Mouse (Mus musculus) layer of hippocampus, adult 18-20 months (tissue): ENCODE measurements around the gene Ltf. TPM values are rescaled to one million over a fixed set of nuclear protein-coding genes. Genes with fewer than 3 reads are reported as not detected.

Experiments used
- DNase-seq, 2 experiments: peaks; one replicate each; pipeline ENCODE4 v3.0.0; 2022; ENCODE audit warnings: low spot score in 2 of 2
- total RNA-seq, 2 experiments: library from RNA; stranded (reverse); gene quantifications; 2 replicates each; pipeline ENCODE4 v1.2.3; 2021

Ltf gene
- total RNA-seq, 2 experiments from 2014 or later: not detected

DNA sequence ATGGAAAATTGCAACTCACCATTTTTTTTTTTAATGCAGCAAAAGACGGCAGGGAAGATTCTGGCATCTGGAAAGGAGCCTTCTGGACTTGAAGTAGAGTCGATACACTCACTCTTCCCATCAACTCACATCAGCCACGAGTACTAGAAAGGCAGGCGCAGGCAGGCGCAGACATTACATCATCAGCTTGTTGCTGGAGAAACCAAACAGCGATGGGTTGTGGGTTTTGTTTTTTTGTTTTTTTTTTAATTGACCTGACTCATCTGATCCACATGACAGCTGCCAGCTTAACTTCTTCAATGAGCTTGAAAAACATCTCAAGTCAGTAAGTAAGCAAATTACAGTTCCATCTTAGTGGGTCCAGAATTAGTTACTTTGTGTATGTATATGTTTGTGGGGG, 67.1 kb downstream of the Ltf start:
- peak in 1 of 2 experiments; percentile 19 for DNase-seq

DNA sequence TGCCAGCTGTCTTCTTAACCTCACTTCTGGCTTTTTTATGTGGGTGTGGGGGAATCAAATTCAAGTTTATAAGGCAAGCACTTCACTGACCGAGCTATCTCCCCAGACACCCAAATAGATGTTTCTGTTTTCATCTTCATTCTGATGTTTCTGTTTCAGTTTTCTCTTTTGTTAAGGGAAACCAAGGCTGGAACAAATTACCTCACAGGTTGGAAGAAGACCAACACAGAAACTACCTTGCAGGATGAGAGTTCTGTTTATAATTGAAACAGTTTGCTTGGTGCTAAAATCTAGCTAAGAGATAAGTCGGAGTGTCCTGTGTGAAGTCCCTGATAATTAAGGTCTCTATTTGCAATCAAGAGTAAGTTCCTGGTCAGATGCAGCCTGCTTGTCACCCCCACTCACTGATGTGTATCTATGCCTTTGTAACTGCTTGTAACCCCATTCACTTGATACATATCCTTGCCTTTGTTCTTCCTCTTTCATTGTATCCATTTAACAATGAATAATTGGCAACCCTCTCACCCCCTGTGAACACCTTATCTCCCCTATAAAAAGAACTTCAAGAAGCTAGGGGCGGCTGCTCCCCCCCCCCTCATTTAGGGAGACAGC, 68.0 kb downstream of the Ltf start:
- DNase-seq: no peak

DNA sequence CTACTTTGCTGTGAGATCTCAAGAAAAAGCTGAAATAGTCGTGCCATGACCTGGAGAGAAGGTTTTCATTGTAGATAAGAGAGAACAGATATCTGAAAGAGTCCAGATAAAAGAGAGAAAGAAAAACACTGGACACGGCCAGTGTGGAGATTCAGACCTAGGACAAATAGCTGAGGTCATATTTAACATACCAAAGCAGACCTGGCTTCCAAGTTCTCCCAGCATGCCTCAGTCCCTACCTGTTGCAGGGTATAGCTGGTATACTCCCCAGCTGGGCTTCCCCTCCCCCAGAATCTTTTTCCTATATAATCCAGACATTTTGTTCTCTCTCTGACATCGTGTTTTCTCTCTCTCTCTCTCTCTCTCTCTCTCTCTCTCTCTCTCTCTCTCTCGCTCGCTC, 68.9 kb downstream of the Ltf start:
- no peak for DNase-seq

DNA sequence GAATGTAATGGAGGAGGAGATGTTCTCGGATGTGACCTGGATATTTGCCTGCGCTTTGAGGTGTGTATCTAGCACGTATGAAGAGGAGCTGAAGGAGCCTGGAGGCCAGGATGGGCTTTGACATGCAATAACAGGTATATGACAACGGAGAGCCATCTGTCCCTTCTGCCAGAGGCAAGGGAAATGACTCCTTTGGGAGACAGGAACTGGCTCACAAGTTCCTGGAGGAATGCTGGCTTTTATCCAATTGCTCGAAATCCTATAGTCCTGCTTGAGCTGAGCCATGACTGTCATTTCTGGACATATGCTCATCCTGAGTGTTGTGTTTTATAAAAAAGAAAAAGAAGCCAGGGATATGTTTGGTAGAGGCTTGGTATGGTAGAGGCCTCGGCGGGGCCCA, 69.8 kb downstream of the Ltf start:
- no peak for DNase-seq

Other genes starting within 250 kb of the Ltf start
- gene Prss42, start 221.1 kb upstream of the Ltf start, total RNA-seq: not detected
- gene Prss44, start 205.3 kb upstream of the Ltf start, total RNA-seq: not detected
- gene Prss43, start 192.6 kb upstream of the Ltf start, total RNA-seq: under 1 TPM in 1 of 2 experiments, not detected in 1; 0.33 TPM
- gene Prss45, start 184.7 kb upstream of the Ltf start, total RNA-seq: under 1 TPM in 1 of 2 experiments, not detected in 1; 0.35 TPM
- gene Prss46, start 174.8 kb upstream of the Ltf start, total RNA-seq: not detected
- gene Prss50, start 161.3 kb upstream of the Ltf start, total RNA-seq: 1 to 10 TPM; 1.6 to 2.1 TPM
- 1 to 10 TPM; 7.7 to 8.4 TPM for gene Als2cl, start 139.4 kb upstream of the Ltf start, total RNA-seq
- gene Tmie, start 139.2 kb upstream of the Ltf start, total RNA-seq: 1 to 10 TPM; 1.7 to 1.9 TPM
- gene Fam240a, start 102.4 kb upstream of the Ltf start, total RNA-seq: not detected
- gene Tdgf1, start 73.1 kb upstream of the Ltf start, total RNA-seq: 1 to 10 TPM in 1 of 2 experiments, under 1 TPM in 1; 0.18 to 1.1 TPM
- gene Lrrc2, start 67.7 kb upstream of the Ltf start, total RNA-seq: 1 to 10 TPM; 1.1 to 3.1 TPM
- under 1 TPM; 0.15 to 0.40 TPM for gene Rtp3, start 28.7 kb upstream of the Ltf start, total RNA-seq
- 1 to 10 TPM in 1 of 2 experiments, under 1 TPM in 1; 0.58 to 1.4 TPM for gene Ccrl2, start 38.2 kb downstream of the Ltf start, total RNA-seq
- 10 to 100 TPM; 35.5 to 38.7 TPM for gene Lrrfip2, start 98.3 kb downstream of the Ltf start, total RNA-seq